Mouse (Mus musculus): ENCODE measurements around the gene Maml3.

DNA sequence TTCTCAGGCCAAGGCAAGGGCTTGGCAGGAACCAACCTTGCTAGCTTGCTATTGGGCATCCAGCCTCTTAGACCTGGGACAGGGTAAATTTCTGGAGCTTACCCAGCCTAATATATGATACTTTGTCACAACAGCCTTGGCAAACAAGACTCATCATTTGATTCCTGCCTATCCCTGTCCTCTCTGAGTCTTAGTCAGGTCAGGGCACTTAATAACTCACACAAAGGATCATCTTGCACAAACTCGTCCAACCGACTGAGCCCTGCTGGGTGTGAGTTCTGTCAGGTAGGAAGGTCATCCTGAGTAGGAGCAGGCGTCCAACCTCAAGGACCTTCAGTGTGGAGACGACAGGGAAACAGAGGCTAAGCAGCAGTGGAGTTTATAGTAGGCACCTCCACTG lies 233.5 kb downstream of the Maml3 start:
- TF ChIP-seq CTCF (IDR thresholded peaks at IDR 0.05; ENCODE audit: control insufficient read depth, insufficient read depth, insufficient read length) = no peak
- no peak for TF ChIP-seq MYOG (IDR thresholded peaks at IDR 0.05; ENCODE audit: control insufficient read depth, extremely low read depth, insufficient read length)
- no peak for TF ChIP-seq MAX (IDR thresholded peaks at IDR 0.05)
- TF ChIP-seq CEBPB (IDR thresholded peaks at IDR 0.05; ENCODE audit: low read depth) = no peak
- no peak for TF ChIP-seq USF1 (IDR thresholded peaks at IDR 0.05; ENCODE audit: low read depth)
- no peak for TF ChIP-seq FOSL1 (IDR thresholded peaks at IDR 0.05; ENCODE audit: insufficient read depth, low read length, poor library complexity, severe bottlenecking)
- TF ChIP-seq MYOD1 (IDR thresholded peaks at IDR 0.05; ENCODE audit: control insufficient read depth, insufficient read length, low read depth) = no peak

All from C2C12 (cell line).